Mouse (Mus musculus) limb, embryonic 15.5 days (tissue): ENCODE measurements around the gene Pou3f1. TPM values are rescaled to one million over a fixed set of nuclear protein-coding genes. Genes with fewer than 3 reads are reported as not detected.
A peak's percentile ranks its signal among the peaks of the same experiment; 100 is the strongest.

Experiments
- ATAC-seq: fragments of 200-750 bp; cut with Nextera tagmentation; 2 replicates; pipeline ENCODE4 v1.8.0; 2017; ENCODE audit warnings: low read depth, moderate TSS enrichment; ENCODE audit not compliant: insufficient number of reproducible peaks, low FRiP score, low TSS enrichment
- H3K27ac ChIP-seq: fragments of 300-500 bp; sonication (generic); 2 replicates; pipeline ENCODE4 v1.5.1; 2015; ENCODE audit warnings: moderate library complexity, mild to moderate bottlenecking, inconsistent platforms
- H3K27me3 ChIP-seq: fragments of 300-500 bp; sonication (generic); 2 replicates; pipeline ENCODE4 v1.6.1; 2015; ENCODE audit warnings: inconsistent platforms
- H3K36me3 ChIP-seq: fragments of 300-500 bp; sonication (generic); 2 replicates; pipeline ENCODE4 v1.6.1; 2015; ENCODE audit warnings: inconsistent platforms
- H3K4me1 ChIP-seq: fragments of 300-500 bp; sonication (generic); 2 replicates; pipeline ENCODE4 v1.6.1; 2015; ENCODE audit warnings: inconsistent platforms
- H3K4me2 ChIP-seq: fragments of 300-500 bp; sonication (generic); 2 replicates; pipeline ENCODE4 v1.6.1; 2015; ENCODE audit warnings: mild to moderate bottlenecking, inconsistent platforms
- H3K4me3 ChIP-seq: fragments of 300-500 bp; sonication (generic); 2 replicates; pipeline ENCODE4 v1.5.1; 2015; ENCODE audit warnings: mild to moderate bottlenecking, inconsistent platforms
- H3K9ac ChIP-seq: fragments of 300-500 bp; sonication (generic); 2 replicates; pipeline ENCODE4 v1.6.1; 2015; ENCODE audit warnings: inconsistent platforms
- H3K9me3 ChIP-seq: fragments of 300-500 bp; sonication (generic); 2 replicates; pipeline ENCODE4 v1.6.1; 2016; ENCODE audit warnings: inconsistent platforms
- WGBS: fragments of 180-500 bp; shearing (Covaris S2); methylation state at CpG from one replicate; pipeline ENCODE4 v1.1.7; 2015; 5-methylcytosine and 5-hydroxymethylcytosine counted together
- polyA plus RNA-seq: library from polyadenylated mRNA; unstranded; fragments of >200 nt; fragmentation: Nextera tagmentation; extraction: Ambion mirVana; gene quantifications from 2 replicates; pipeline ENCODE4 v1.2.1, GENCODE M21; 2015

The Pou3f1 gene
- polyA plus RNA-seq, 1 experiment from 2014 or later, result 1.1 TPM

DNA sequence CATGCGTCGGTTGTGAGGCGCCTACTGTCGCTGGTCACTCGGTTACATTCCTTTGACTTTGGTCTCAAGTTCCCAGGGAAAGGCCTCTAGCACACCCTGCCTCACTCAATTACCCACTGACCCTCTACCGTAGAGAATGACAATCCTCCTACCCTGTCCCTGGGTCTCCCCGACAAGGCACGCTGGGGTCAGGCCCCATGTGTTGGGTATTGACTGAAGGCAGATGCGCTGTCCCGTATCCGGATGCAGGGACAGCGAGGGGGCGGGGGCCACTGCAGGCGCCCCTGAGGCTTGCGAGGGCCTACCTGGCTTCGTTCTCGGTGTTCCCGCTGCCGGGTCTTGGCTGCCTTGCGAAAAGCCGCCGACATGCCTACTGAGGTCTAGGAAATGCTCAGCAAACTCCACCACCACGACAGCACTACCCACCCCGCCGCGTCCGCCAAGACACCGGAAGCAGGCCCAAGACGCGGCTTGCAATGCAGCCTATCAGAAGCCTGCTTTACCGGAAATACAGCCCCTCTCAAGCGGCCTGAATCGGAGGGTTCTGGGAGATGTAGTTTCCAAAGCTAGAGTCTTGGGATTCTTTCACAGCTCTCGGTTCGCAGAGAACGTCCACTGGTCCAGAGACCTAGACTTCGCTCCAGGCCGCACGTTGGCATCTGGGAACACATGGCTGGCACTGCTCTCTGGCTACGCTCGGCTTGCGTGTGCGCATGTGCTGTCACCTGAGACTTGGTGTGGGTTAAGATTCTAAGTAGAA, 36.7 kb downstream of the Pou3f1 start, which contains the start of gene Utp11:
TSS of gene Utp11 (minus strand) at position 466 of the 760 bp plus-strand sequence.
- peak; percentile 92 for ATAC-seq

DNA sequence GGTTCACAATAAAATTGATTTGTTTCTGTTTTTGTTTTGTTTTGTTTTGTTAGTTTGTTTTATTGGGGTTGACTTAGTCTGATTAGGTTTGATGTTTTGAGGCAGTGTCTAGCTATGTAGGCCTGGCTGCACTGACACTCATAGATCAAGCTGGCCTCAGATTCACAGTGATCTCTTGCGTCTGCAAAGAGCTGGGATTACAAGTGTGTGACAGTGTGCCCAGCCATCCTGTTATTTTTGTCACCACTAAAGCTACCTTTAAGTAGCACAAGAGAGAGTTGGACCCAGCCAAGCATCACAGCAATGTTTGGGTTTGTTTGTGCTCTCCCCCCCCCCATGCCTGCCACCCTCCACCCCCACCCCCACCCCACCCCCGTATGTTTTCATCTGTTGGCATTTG, 38.0 kb downstream of the Pou3f1 start:
- ATAC-seq, result no peak
- 62% methylated on average over 2 of the region's 2 CpGs for WGBS
- H3K4me1 ChIP-seq, result peaks cover 35% of the 10 kb centered on the region

More for the DNA sequence above, 36.7 kb downstream of the Pou3f1 start, which contains the start of gene Utp11:
- Histone ChIP-seq H3K36me3 (0 out of 2 replicates have a peak, but pooled peaks cover 4% of the 10 kb centered on the region), H3K27me3 (no peaks in the 10 kb centered on the region), H3K9me3 (no peaks in the 10 kb centered on the region), H3K4me2 (peak within 1 kb of the TSS; percentile 66), H3K27ac (peak within 1 kb of the TSS; percentile 84), H3K4me3 (peak within 1 kb of the TSS; percentile 70), H3K9ac (peak within 1 kb of the TSS; percentile 75), H3K4me1 (peaks cover 32% of the 10 kb centered on the region)
- WGBS, result under 1% methylated on average over 43 of the region's 43 CpGs

DNA sequence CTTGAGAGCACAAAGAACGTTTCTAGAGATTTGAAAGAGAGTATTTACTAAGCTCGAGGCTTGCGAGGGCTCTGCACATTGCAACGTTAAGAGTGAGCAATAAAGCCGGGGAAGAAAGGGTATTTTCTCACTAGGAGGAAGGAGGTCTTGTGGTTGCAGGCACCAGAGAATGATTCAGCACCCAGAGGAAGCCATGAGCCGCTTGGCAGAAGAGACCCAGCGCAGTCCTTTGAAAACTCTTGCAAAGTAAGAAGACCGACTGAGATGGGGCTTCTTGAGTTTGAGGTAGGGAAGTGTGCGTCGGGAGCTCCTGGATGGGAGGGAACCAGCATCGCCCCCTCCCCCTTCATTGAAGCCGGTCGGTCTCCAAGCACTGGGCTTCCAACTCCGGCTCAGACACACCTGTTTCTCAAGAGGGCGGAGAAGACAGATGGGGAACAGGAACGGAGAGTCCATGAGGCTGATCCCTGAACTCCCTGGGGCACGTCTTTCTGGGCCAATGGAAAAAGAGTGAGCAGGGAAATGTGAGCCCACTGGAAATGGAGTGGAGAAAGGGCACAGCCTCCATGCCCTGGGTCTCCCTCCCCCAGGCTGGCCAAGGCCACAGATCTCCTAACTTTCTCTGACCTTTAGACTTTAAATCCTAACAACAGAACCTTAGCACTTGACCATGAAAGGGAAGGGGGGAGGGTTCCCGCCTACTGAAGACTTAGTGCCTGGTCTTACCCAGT, 39.3 kb downstream of the Pou3f1 start:
- Histone ChIP-seq H3K4me2 (peak overlapping the region; percentile 27), H3K4me3 (no peak overlapping the region), H3K4me1 (peaks cover 39% of the 10 kb centered on the region), H3K9me3 (no peaks in the 10 kb centered on the region), H3K36me3 (no peaks in the 10 kb centered on the region), H3K27ac (no peak overlapping the region), H3K27me3 (no peaks in the 10 kb centered on the region), H3K9ac (no peak overlapping the region)
- ATAC-seq, result no peak
- 8% methylated on average over 18 of the region's 18 CpGs for WGBS

More for the DNA sequence above, 38.0 kb downstream of the Pou3f1 start:
- Histone ChIP-seq H3K27me3 (no peaks in the 10 kb centered on the region), H3K4me2 (no peak overlapping the region), H3K4me3 (no peak overlapping the region), H3K27ac (no peak overlapping the region), H3K9me3 (no peaks in the 10 kb centered on the region), H3K36me3 (0 out of 2 replicates have a peak, but pooled peaks cover 1% of the 10 kb centered on the region), H3K9ac (no peak overlapping the region)

DNA sequence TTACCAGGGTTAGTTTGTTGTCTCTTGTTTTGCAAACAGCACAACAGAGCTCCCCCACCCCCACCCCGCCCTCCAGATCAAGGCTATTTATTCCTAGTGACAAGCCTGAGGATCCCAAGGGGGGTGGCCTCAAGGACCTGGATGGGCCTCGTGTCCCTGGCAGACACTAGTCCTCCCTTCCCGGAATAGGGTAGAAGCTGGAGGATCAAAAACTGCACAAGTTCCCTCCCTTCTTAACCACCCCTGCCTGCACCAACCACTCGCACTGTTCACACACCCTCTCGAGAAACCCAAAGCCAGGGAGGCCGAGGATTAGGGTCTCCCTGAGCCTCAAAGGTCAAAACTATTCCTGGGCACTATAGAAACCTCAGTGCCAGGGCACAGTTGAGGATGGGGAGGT, 43.2 kb downstream of the Pou3f1 start:
- Histone ChIP-seq H3K4me2 (peak overlapping the region; percentile 74), H3K36me3 (no peaks in the 10 kb centered on the region), H3K9me3 (no peaks in the 10 kb centered on the region), H3K27me3 (no peaks in the 10 kb centered on the region), H3K4me3 (peak overlapping the region; percentile 88), H3K9ac (no peak overlapping the region), H3K4me1 (peaks cover 51% of the 10 kb centered on the region), H3K27ac (peak overlapping the region; percentile 96)
- WGBS, result 12% methylated on average over 6 of the region's 6 CpGs
- ATAC-seq, result no peak

DNA sequence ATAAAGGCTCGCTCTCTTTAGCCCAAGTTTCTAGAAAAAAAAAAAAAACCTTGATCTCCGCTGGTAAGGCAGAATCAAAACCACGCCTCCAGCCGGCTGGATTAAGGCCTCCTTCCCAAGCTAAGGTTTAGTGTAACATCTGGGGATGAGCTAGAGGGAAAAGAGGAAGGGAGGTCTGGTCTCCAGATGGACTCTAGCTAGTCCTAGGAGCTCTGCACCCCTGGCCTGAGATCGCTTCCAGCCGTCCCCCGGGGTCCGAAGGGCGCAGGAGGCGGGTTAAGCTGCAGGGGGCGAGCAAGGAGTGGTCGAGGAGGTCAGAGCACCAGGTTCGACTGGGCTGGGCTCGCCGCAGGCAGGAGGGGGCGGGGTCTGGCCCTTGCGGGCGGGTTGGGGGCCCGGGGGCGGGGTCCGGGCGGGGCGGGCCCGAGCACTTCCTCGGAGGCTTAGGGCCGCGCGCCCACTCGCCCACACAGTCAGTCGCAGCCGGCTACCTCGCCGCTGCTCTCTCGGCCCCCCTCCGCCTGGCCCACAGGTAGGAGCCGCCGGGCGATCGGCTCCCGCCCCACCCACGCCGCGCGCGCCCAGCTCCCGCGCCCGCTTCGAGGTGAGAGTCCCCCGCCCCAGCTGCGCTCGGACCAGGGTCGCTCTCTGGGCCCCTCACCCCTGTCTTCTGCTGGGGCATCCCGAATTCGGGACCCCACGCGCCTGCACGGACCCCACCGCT, 43.8 kb downstream of the Pou3f1 start, which contains the start of gene Fhl3:
TSS of gene Fhl3 (plus strand) at position 454 of the 724 bp plus-strand sequence.
- H3K4me3 ChIP-seq, result peak within 1 kb of the TSS; percentile 88
- peak within 1 kb of the TSS; percentile 74 for H3K4me2 ChIP-seq
- H3K9ac ChIP-seq, result peak within 1 kb of the TSS; percentile 89
- no peaks in the 10 kb centered on the region for H3K27me3 ChIP-seq
- ATAC-seq, result peak; percentile 74
- 1% methylated on average over 43 of the region's 59 CpGs for WGBS
- no peaks in the 10 kb centered on the region for H3K9me3 ChIP-seq
- peaks cover 57% of the 10 kb centered on the region for H3K4me1 ChIP-seq
- no peaks in the 10 kb centered on the region for H3K36me3 ChIP-seq
- H3K27ac ChIP-seq, result peak within 1 kb of the TSS; percentile 96

DNA sequence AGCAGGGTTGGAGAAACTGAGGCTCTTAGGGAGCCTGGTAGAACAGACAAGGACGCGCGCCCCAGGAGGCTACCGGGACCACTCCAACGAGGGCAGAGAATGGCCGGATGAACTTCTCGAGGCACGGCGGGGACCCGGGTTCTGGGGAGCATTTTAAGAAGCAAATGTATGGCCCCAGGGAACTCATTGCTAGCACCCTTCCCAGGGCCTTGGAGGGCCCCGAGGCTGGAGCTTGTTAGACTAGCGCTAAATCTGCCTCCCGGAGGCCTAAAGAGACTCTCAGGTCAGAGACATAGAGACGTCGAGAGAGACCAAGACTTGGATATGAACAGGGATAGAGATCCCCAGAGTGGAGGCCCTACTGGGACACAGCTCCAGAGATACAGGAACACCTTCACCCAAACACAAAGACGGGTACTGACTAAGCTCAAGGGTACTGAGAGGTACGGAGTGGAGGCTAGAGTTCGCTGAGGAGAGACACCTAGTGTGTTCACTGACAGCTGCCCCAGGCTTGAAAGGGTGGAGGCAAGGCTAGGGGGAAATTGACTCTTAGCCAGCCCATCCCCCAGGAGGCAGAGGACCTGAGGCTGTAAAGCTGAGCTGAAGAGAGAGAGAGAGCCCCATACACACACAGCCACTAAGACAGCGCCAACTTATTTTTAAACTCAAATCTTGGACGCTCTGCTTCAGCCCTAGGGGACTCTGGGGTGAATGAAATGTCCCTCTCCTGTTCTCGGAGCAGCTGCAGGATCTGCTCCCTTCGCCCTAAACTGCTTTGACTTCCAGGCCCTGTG, 44.6 kb downstream of the Pou3f1 start:
- Histone ChIP-seq H3K27ac (peak overlapping the region; percentile 96), H3K36me3 (peaks cover 8% of the 10 kb centered on the region; the same call in 1 of the 2 replicates), H3K4me3 (peak overlapping the region; percentile 88), H3K4me1 (peaks cover 56% of the 10 kb centered on the region), H3K9me3 (no peaks in the 10 kb centered on the region), H3K4me2 (peak overlapping the region; percentile 74), H3K27me3 (no peaks in the 10 kb centered on the region), H3K9ac (peak overlapping the region; percentile 89)
- 0 out of 2 replicates have a peak, but pooled peaks have one; percentile 3 for ATAC-seq
- 1% methylated on average over 22 of the region's 22 CpGs for WGBS

DNA sequence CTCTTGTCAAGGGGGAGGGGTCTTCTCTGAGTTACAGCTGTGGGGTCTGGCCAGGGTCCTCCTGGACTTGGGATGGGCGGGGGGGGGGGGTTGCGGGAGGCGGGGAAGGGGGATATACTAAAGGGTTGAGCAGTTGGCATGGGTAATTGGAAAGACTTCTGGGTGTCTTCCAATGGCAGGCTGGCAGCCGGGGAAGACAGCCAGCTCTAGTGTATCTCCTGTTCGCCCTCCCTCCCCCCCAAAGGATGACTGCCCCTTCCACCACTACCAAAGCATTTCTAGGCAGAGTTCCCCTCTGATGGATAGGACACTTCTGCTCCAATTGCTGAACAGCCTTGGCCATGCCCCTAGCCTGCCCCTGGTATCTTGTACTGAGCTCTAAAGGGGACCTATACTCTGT, 45.3 kb downstream of the Pou3f1 start:
- no peaks in the 10 kb centered on the region for H3K9me3 ChIP-seq
- peaks cover 13% of the 10 kb centered on the region for H3K36me3 ChIP-seq
- no peaks in the 10 kb centered on the region for H3K27me3 ChIP-seq
- peak overlapping the region; percentile 74 for H3K4me2 ChIP-seq
- peak overlapping the region; percentile 88 for H3K4me3 ChIP-seq
- WGBS, result 23% methylated on average over 5 of the region's 5 CpGs
- no peak for ATAC-seq
- peaks cover 60% of the 10 kb centered on the region for H3K4me1 ChIP-seq
- peak overlapping the region; percentile 89; the same call in 1 of the 2 replicates for H3K9ac ChIP-seq
- H3K27ac ChIP-seq, result peak overlapping the region; percentile 96

DNA sequence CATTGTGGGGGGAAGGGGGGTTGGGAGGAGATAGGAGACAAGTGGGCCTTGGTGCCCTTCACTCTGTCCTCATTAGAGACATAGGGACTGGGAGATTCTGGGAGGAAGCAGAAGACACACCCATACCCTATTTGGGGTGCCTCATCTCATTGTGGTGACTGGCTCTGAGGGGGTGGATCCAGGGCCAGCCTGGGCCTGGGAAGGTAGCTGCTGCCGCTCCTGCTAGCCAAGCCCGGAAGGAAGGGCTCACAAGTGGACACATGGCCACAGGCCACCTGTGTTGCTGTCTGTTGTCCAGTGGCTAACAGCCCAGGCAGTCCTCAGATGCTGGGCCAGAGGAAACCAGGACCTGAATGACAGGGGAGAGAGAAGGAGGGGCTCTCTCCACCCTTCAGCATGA, 46.8 kb downstream of the Pou3f1 start:
- no peaks in the 10 kb centered on the region for H3K9me3 ChIP-seq
- H3K36me3 ChIP-seq, result peaks cover 22% of the 10 kb centered on the region
- peak overlapping the region; percentile 23 for H3K4me3 ChIP-seq
- WGBS, result 14% methylated on average over 2 of the region's 2 CpGs
- peak overlapping the region; percentile 88 for H3K27ac ChIP-seq
- H3K4me1 ChIP-seq, result peaks cover 72% of the 10 kb centered on the region
- ATAC-seq, result no peak
- peak overlapping the region; percentile 40 for H3K4me2 ChIP-seq
- H3K9ac ChIP-seq, result no peak overlapping the region
- H3K27me3 ChIP-seq, result no peaks in the 10 kb centered on the region

DNA sequence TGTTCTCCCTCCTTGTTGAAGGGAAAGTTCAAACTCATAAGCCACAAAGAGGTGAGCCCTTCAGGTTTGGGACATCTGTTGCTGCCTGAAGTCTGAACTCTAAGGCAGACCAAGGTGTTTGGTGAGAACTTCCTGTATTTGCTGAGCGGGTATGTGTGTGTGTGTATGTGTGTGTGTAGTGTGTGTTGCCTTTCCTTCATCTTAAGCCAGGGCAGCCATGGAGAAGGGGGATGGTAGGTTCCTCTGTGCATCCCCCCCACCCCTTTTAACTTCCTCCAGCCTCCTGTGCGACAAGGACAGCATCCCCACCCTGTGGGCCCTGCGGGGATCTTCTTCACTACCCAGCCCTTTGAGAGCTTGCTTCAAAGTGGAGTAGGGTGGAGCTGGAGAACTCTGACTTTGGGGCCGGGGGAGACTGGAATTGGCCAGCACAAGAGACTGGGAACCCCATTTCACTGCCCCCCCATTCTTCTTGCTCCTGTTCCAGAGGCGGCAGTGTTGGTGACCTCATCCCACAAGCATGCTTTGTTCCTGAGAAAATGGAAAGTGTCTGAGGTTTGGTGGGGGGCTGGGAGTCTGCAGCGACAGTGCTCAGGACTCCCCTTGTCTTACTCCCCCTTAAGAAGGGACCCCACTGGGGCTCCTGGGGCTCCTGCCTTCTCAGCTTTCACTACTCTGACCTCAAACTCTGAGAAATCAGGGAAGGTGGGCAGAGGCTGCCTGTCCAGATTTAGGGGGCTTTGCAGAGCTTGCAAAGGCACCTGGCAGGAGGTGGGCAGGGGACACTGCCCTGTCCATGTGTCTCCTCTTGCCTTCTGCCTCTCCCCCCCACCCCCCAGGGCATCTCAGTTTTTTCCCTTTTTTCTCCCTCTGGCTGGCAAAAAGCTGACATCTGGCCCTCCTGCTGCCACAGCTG, 47.5 kb downstream of the Pou3f1 start:
- Histone ChIP-seq H3K4me2 (peak overlapping the region; percentile 40), H3K27me3 (no peaks in the 10 kb centered on the region), H3K4me3 (peak overlapping the region; percentile 23), H3K9me3 (no peaks in the 10 kb centered on the region), H3K4me1 (peaks cover 77% of the 10 kb centered on the region), H3K9ac (no peak overlapping the region), H3K27ac (peak overlapping the region; percentile 88), H3K36me3 (peaks cover 22% of the 10 kb centered on the region)
- no peak for ATAC-seq
- WGBS, result 3% methylated on average over 6 of the region's 6 CpGs

DNA sequence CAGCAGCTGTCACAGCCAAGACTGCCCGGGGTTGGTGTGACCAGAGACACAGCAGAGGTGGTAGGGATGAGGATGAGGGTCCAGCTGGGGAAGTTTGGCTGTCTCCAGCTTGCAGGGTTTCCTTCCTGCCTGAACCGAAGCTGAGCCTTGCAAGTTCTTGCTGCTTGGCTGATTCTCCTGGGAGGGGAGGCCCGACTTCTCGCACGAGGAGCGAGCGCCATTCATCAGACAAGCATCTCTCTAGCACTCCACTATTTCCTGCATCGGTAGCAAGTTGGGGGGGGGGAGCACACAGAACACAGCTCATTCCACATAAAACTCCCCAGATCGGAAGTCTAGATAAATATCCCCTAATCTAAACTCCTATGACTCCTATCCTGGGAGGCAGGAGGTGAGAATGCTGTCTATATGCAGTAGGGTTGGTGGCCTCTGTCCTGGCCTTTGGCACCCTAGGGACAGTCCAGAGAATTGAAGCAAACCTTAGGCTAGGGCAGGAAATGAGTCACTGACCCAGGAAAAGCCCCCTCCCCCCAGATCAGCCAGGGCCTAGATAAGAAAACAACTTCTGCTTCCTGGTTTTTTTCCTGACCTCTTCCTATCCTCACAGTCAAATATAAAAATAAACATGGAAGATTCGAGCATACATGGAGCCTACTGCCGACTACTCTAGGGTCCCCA, 48.3 kb downstream of the Pou3f1 start:
- Histone ChIP-seq H3K4me1 (peaks cover 78% of the 10 kb centered on the region), H3K9ac (no peak overlapping the region), H3K27ac (peak overlapping the region; percentile 88), H3K4me2 (peak overlapping the region; percentile 40), H3K36me3 (peaks cover 22% of the 10 kb centered on the region), H3K27me3 (no peaks in the 10 kb centered on the region), H3K9me3 (no peaks in the 10 kb centered on the region), H3K4me3 (peak overlapping the region; percentile 23)
- WGBS, result 15% methylated on average over 11 of the region's 11 CpGs
- no peak for ATAC-seq
